Mouse (Mus musculus) testis, adult 2 months (tissue): ENCODE data around the gene Cby3. TPM values are rescaled to one million over a fixed set of nuclear protein-coding genes. Genes with fewer than 3 reads are reported as not detected.

Experiments
- H3K27ac ChIP-seq: fragments of 200-500 bp; 2 replicates; pipeline ENCODE4 v1.5.1; 2012; ENCODE audit warnings: low read depth, low read length; ENCODE audit not compliant: control insufficient read depth, insufficient read depth
- H3K27me3 ChIP-seq: fragments of 200-500 bp; 2 replicates; pipeline ENCODE4 v1.6.1; 2012; ENCODE audit warnings: mild to moderate bottlenecking, low read length, moderate library complexity; ENCODE audit not compliant: control insufficient read depth, insufficient read depth
- H3K36me3 ChIP-seq: fragments of 200-500 bp; 2 replicates; pipeline ENCODE4 v1.6.1; 2012; ENCODE audit warnings: mild to moderate bottlenecking, low read length; ENCODE audit not compliant: control insufficient read depth, insufficient read depth
- H3K4me1 ChIP-seq: fragments of 200-500 bp; 2 replicates; pipeline ENCODE4 v1.6.1; 2012; ENCODE audit warnings: low read length; ENCODE audit not compliant: control insufficient read depth, insufficient read depth
- H3K4me3 ChIP-seq: fragments of 200-500 bp; 2 replicates; pipeline ENCODE4 v1.5.1; 2012; ENCODE audit warnings: low read depth, mild to moderate bottlenecking, low read length, moderate library complexity, mixed read lengths; ENCODE audit not compliant: control insufficient read depth
- CTCF ChIP-seq: fragments of 200-500 bp; IDR thresholded peaks from 2 replicates; pipeline ENCODE4 v1.5.1; 2012; ENCODE audit warnings: low read depth, mild to moderate bottlenecking, inconsistent platforms, low read length, moderate library complexity; ENCODE audit not compliant: control insufficient read depth, insufficient read depth, insufficient replicate concordance
- POLR2A ChIP-seq: fragments of 200-500 bp; IDR thresholded peaks from 2 replicates; pipeline ENCODE4 v1.6.1; 2012; ENCODE audit warnings: low read depth, mild to moderate bottlenecking, inconsistent platforms, low read length, moderate library complexity; ENCODE audit not compliant: control insufficient read depth
- polyA plus RNA-seq: library from polyadenylated mRNA; depleted of rRNA; stranded (reverse); fragments of >200 nt; gene quantifications from 2 replicates; pipeline ENCODE4 v1.2.3, GENCODE M21; 2012

Cby3 gene
- polyA plus RNA-seq, 1 experiment, result 112 TPM

DNA sequence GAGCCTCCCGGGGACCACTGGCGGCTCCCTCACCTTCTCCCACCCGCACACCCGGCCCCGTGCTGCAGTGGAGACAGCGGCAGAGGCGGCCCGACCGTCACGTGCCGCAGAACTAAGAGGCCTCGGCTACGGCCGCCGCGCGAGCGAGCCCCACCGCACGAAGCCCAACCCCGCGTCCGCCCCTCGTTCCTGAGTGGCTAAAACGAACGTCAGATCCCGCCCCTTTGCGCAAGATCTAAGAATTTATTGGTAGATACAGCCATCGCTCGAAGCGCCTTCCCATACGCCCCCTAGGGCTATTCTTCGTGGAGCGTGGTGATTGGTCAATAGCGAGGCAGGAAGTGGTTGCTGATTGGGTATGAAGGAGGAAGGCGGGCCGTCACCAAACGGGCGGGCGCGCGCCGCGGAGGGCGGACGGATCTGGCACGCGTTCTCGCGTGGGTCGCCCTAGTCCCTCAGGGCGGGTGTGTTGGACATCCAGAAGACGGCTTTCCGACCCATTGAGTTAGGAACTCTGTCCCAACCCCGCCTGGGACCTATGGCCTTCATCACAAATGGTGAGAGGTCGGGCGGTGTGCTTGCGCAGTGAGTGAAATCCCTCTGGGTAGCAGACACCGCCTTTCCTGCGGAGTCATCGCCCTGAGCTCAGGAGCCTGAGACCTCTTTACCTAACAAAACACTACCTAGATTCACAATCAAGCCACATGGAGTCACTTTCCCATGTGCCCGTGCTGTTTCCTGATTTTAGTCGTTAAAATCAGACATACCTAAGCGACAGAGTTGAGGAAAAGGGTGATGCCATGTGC lies 28.6 kb upstream of the Cby3 start, which contains the start of gene Canx:
TSS of gene Canx (minus strand) at position 178 of the 806 bp plus-strand sequence.
- H3K27me3 ChIP-seq, result no peaks in the 10 kb centered on the region
- no peaks in the 10 kb centered on the region for H3K36me3 ChIP-seq
- H3K4me3 ChIP-seq, result peak within 1 kb of the TSS; percentile 98
- H3K4me1 ChIP-seq, result peaks cover 4% of the 10 kb centered on the region; the same call in 1 of the 2 replicates
- TF ChIP-seq CTCF (no peak), POLR2A (peak; percentile 94)
- peak within 1 kb of the TSS; percentile 98 for H3K27ac ChIP-seq

DNA sequence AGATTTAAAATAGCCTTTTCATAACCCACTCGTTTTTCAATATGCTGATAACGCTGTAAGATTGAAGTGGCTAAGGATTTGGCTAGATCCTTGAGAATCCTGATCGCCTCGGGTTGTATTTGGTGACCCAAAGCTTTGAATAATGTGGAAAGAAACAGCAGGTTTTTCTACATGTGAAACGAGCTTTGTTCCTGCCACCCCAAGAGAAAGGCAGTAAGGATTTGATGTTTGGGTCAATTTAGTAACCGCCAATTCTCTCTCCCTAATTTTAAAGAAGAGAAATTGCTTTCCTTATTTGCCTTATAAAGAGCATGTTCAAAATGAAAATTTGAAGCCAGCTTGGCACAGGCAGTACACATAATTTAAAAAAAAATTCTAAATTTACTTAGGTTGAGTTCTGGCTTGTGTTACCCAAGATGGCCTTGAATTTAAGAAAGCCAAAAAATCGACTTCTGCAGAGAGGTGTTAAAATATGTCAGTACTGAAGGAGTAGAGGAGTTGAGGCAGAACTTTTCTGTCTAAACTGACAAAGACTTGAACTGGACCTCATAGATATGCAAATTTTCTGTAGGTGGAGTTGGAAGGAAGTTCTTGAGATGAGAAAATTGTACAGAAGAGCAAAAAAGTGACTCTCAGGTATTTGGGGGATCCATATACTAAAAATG lies 27.8 kb upstream of the Cby3 start:
- peak overlapping the region; percentile 98 for H3K27ac ChIP-seq
- peak overlapping the region; percentile 98 for H3K4me3 ChIP-seq
- H3K27me3 ChIP-seq, result no peaks in the 10 kb centered on the region
- no peaks in the 10 kb centered on the region for H3K36me3 ChIP-seq
- H3K4me1 ChIP-seq, result peaks cover 4% of the 10 kb centered on the region; the same call in 1 of the 2 replicates
- no peak for TF ChIP-seq CTCF

DNA sequence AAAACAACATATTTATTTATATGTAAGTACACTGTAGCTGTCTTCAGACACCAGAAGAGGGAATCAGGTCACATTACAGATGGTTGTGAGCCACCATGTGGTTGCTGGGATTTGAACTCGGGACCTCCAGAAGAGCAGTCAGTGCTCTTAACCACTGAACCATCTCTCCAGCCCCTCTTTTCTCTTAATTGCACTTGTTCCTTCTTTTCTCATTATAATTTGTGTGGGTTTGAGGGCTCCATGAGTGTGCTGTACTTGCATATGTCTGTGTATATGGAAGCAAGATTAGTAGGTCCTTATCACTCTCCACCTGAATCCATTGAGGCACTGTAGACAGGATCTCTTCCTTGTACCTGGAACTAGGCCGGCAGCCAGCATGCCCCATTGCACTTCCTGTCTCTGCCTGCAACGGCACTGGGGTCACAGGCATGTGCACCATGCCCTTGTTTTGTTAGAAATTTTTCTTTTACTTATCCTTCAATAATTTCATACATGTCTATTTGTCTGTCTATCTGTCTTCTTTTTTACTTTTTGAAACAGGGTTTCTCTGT lies 26.1 kb upstream of the Cby3 start:
- no peaks in the 10 kb centered on the region for H3K36me3 ChIP-seq
- H3K27me3 ChIP-seq, result no peaks in the 10 kb centered on the region
- peaks cover 4% of the 10 kb centered on the region; the same call in 1 of the 2 replicates for H3K4me1 ChIP-seq
- H3K4me3 ChIP-seq, result no peak overlapping the region
- H3K27ac ChIP-seq, result no peak overlapping the region
- TF ChIP-seq CTCF (no peak), POLR2A (no peak)

DNA sequence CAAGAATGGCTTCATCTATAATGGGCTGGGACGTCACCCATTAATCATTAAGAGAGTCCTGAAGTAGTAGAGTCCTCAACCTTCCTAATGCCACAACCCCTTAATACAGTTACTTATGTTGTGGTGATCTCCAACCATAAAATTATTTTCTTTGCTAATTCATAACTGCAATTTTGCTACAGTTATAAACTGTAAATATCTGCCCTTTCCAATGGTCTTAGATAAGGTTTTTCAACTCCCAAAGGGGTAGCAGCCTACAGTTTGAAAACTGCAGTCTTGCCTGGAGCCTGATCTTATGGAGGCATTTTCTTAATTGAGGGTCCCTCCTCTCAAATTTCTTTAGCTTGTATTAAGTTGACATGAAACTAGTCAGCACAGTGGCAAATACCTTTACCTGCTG lies 24.9 kb upstream of the Cby3 start:
- Histone ChIP-seq H3K36me3 (no peaks in the 10 kb centered on the region), H3K4me3 (no peak overlapping the region), H3K27me3 (no peaks in the 10 kb centered on the region), H3K27ac (no peak overlapping the region), H3K4me1 (peaks cover 3% of the 10 kb centered on the region; the same call in 1 of the 2 replicates)
- TF ChIP-seq CTCF, result no peak
- TF ChIP-seq POLR2A, result no peak

DNA sequence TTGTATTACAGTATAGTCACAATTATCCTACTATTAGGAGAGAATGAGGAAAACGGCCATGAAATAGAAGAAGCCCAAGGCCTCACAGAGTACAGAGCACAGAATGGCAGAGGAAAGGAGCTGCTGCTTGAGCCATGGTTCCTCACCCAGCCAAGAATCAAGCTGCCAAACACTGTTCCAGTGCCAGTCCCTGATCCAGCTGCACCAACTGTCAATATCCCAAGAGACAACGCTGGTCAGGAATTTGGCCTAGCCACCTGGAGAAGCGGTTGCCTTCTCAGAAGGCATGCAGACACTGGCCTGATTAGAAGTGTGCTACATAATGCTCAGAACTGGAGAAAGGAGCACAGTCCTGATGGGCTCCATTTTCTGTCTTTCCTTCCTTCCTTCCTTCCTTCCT lies 21.1 kb upstream of the Cby3 start:
- no peaks in the 10 kb centered on the region for H3K36me3 ChIP-seq
- H3K27ac ChIP-seq, result no peak overlapping the region
- no peaks in the 10 kb centered on the region for H3K4me1 ChIP-seq
- TF ChIP-seq POLR2A (no peak), CTCF (no peak)
- no peak overlapping the region for H3K4me3 ChIP-seq
- H3K27me3 ChIP-seq, result no peaks in the 10 kb centered on the region

DNA sequence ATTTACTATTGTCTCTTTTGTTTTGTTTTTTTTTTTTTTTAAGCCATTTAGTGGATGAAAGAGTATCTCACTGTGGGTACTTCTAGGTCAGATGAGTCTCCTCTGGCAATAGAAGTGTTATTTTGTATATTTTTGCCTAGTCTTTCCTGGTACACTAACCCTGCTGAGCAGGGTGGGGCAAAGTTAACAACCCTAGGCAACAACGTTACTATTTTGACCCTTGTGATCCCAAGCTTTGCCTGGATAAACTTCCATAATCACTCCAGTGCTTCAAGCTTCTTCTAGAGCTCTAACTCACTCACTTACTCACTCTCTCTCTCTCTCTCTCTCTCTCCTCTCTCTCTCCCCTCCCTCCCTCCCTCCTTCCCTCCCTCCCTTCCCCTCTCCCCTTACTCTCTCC lies 18.1 kb upstream of the Cby3 start:
- no peak overlapping the region for H3K4me3 ChIP-seq
- H3K36me3 ChIP-seq, result no peaks in the 10 kb centered on the region
- H3K27me3 ChIP-seq, result no peaks in the 10 kb centered on the region
- no peaks in the 10 kb centered on the region for H3K4me1 ChIP-seq
- no peak overlapping the region for H3K27ac ChIP-seq
- TF ChIP-seq POLR2A, result no peak
- no peak for TF ChIP-seq CTCF

DNA sequence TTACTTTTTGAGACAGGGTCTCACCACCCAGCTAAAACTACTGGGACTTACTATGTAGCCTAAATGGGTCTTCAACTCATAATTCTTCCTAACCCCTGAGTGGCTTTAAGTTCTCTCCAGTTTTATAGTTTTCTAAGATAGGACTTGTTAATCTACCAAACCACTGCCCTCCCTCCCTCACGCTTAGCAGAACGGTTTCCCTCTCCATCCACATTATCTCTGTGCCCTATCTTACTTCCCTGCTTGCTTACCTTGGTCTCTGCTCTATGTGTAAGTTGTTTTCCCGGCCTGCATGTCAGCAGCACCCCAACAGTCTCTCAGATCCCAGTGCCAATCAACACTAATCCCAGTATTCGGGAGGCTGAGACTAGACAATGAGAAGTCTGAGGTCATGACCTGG lies 17.4 kb upstream of the Cby3 start:
- H3K27me3 ChIP-seq, result no peaks in the 10 kb centered on the region
- H3K4me1 ChIP-seq, result no peaks in the 10 kb centered on the region
- H3K36me3 ChIP-seq, result no peaks in the 10 kb centered on the region
- no peak overlapping the region for H3K27ac ChIP-seq
- no peak overlapping the region for H3K4me3 ChIP-seq
- TF ChIP-seq CTCF (no peak), POLR2A (no peak)
